In genomic region chr15:82393922-82394321, GRCm38 (mm10) we compare ENCODE assay signal across 14 mouse cellular contexts. TPM values are rescaled to one million over a fixed set of nuclear protein-coding genes. Genes with fewer than 3 reads are reported as not detected.
"Had no signal": no experiment of that assay in that cellular context is flagged by ENCODE, and none has a peak within 500 bp of the region (broad histone marks: within the 10 kb centered on the region; RNA-seq: fewer than 3 reads in every experiment).

Gene Cyp2d11, minus strand, starts transcription at chr15:82394022.

RNA-seq across cellular contexts. Expression of gene Cyp2d11, which starts in this region (rescaled TPM):
- total RNA-seq: neutrophil, adult 5-6 weeks had no signal
- polyA plus RNA-seq: neural tube, embryonic 13.5 days; neural tube, embryonic 14.5 days; neural tube, embryonic 15.5 days; small intestine, adult 2 months; spleen, adult 2 months; stomach, embryonic 14.5 days; stomach, embryonic 15.5 days; stomach, embryonic 16.5 days; stomach, postnatal 0 days; testis, adult 2 months; thymus, adult 2 months; thymus, postnatal 0 days; urinary bladder, adult 2 months had no signal
